Mouse (Mus musculus) erythroblast, adult 5-6 weeks (primary cell): Measurements from ENCODE around the gene Rragd. TPM values are rescaled to one million over a fixed set of nuclear protein-coding genes. Genes with fewer than 3 reads are reported as not detected.
"Not testable (repeated sequence)": the region's sequence is repeated elsewhere in the genome, so short reads cannot be mapped to it uniquely, and the experiment has no call there.

Experiments used
- ATAC-seq: replicated peaks from 2 replicates; pipeline ENCODE4 v1.8.0; 2016; ENCODE audit warnings: moderate number of reproducible peaks, mild to moderate bottlenecking, moderate TSS enrichment, inconsistent platforms; ENCODE audit not compliant: poor library complexity, low FRiP score, severe bottlenecking
- total RNA-seq, 2 experiments: library from RNA; stranded (forward) in 1 of 2; stranded (reverse) in 1 of 2; fragments of 150-400 nt in 1 of 2; fragments of 200-764, 138-1000 nt in 1 of 2; gene quantifications; 2 replicates each; pipeline versions ENCODE4 v1.2.3 to v1.2.4; 2015 to 2017; ENCODE audit warnings: low replicate concordance in 2 of 2

The Rragd gene
- total RNA-seq, 2 experiments from 2014 or later: 3.8 to 19.5 TPM

DNA sequence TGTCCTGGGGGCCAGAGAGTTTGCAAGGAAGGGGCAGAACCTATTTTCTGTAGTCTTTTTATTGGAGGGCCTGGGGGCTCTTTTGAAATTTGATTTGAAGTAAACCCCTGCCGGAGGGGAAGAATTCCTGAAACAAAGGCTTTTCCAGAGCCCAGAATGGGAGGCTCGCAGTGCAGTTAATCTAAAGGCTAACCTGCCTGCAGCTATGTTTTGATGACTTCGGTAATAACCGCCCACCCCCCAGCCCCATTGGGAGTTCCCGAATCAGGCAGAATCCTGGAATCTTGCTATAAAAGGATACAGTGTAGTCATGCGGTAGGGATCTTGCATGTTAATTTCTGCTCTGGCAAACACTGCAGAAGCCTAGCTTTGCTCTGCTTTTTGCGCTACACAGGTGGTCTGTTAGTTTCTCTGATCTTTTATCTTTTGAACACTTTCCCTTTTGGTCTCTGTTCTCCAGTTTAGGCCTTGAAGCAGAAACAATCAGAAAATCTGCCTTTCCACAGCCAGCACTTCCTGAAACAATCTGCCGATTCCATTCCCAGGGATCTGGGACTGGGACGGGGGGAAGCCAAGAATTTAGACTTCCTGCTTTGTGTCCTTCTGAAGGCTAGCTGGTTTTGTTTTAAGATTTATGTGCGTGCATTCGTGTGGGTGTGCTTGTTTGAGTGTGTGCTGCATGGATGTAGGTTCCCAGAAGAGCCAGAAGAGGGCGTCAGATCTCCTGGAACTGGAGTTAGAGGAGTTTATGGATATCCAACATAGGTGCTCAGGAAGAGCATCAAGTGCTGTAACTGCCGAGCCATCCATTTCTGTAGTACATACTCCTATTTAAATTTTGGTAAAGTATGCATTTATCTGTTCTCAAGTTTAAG is 2.2 kb downstream of the Rragd start:
- ATAC-seq: peak; percentile 34; the same call in 1 of the 2 replicates

DNA sequence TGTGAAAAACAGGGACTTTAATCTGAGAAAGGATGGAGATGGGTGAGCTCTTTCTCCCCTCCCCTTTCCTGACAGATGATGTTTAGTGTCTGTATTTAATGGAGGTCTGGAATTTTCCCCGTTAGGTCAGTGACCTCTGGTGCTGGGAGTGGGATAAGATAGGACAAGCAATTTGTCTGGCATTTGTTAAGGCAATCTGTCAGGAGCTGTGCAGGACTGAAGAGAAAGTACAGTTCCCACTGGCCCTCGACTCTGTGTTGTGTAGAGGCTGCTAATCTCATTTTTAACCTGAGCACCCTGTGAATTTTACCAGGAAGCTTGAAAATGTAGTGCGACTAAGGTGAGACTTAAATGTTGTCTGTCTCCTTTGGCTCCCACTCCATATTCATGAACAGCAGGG is 2.8 kb downstream of the Rragd start:
- ATAC-seq: no peak

DNA sequence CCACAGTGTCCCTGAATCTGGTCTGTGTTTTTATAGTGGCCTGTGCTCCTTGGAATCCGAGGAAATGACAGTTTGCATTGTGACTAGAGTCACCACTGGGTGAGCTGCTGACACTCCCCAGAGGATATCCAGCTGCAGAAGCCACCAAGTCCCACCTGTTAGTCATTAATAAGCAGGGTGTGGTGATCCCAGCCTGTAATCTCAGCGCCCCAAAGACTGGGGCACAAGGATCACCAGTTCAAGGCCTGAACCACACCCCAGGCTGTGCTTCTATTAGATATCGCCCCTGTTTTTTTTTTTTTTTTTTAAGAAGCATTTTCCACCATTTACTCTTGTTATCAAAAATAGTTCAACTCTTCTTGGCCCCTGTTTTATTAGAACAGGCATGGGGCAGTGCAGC is 4.2 kb downstream of the Rragd start:
- ATAC-seq: peak; percentile 95

DNA sequence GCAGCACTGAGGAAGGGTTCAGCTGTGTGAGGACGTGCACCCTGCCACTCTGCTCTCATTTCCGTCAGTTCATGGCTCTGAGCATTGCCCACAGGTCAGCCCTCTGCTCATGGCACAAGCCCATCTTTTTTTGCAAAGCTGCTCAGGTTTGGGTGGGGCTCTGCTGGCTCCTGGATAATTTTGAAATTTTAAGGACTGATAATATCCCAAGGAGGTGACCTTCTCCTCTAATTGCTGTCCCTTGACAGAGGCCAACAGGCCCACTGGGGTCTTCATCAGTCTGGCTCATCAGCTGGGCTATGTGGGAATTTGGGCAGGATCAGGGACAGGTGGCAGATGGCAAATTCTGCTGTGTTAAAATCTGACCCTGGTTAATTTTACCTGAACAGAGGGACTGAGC is 6.5 kb downstream of the Rragd start:
- no peak for ATAC-seq

DNA sequence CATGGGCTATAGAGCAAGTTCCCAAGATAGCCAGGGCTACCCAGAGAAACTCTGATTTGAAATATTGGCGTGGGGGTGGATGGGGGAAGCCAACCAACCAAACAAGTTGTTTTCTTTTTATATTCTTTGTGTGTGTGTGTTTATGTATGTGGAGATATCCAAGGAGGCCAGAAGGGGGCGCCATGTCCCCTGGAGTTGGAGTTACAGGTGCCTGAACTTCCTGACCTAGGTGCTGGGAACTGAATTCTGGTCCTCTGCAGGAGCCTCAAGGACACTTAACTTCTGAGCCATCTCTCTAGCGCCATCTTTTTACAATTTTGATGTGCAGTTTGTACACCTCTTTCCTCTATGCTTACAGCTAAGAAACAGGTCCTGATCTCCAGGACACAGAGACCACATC is 11.3 kb downstream of the Rragd start:
- ATAC-seq: no peak

DNA sequence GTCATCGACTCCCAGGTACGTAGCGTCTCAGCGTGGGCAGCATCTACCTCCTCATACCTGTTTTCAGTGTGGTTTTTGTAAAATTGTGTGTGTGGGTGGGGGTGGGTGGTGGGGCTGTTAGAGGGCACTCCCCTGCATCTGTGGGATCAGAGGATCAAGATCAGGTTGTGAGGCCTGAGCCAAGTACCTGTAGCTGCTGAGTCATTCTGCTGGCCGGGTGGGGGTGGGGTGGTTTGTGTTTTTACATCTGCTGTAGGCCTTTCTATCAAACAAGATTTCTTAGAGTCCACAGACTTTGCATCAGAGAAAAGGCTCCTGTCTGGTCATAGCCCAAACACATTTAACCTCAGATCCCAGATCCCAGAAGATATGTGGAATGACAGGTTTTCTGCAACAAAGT is 13.2 kb downstream of the Rragd start:
- no peak for ATAC-seq

DNA sequence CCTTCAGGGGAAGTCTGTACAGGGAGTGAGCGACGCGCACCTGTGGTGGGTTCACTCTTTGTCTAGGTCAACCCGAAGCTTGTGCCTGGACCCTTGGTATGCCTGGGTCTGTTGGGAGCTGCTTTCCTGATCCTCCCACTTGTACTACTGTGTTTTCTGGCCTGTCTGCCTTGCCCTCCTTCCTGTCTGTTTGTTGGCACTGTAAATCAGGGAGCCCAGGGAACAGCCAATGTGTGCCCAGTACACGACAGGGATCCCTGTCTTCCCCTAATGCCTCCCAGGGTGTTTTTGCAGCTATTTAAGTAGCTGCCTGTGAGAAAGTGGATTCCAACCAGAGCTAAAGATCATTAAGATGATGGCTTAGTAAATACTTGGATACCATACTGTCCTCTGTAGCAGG is 14.7 kb downstream of the Rragd start:
- no peak for ATAC-seq

DNA sequence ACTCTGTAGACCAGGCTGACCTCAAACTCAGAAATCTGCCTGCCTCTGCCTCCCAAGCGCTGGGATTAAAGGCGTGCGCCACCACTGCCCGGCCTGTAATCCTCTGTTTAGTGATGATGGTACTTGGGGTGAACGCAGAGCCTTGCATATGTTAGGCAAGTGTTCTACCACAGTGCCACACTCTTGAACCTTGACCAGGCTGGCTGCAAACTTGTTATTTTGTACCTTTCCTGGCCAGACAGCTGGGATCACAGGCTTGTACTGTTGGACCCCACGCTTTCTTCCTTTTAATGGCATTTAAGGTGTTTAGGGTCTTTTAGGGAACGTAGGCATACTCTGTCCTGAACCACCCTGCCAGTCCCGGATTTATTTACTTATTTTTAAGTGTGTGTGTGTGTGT is 16.2 kb downstream of the Rragd start:
- ATAC-seq: no peak

DNA sequence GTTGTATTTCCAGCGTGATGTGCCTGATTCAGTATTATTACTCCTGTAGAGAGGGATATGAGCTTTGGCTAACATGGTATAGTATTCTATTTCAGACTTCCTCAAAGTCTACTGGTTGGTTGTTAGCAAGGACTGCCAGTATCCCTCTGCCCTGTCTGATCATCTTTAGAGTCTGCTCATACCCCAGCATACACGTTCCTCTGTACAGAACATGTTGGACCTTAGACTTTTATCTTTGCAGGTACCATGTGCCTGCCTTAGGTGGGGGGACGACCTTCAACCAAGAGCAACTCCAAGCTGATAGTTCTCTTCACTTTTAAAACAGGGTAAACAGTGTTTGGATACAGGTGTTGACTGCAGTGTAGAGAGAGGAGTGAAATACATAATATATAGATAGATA is 19.2 kb downstream of the Rragd start:
- no peak for ATAC-seq

DNA sequence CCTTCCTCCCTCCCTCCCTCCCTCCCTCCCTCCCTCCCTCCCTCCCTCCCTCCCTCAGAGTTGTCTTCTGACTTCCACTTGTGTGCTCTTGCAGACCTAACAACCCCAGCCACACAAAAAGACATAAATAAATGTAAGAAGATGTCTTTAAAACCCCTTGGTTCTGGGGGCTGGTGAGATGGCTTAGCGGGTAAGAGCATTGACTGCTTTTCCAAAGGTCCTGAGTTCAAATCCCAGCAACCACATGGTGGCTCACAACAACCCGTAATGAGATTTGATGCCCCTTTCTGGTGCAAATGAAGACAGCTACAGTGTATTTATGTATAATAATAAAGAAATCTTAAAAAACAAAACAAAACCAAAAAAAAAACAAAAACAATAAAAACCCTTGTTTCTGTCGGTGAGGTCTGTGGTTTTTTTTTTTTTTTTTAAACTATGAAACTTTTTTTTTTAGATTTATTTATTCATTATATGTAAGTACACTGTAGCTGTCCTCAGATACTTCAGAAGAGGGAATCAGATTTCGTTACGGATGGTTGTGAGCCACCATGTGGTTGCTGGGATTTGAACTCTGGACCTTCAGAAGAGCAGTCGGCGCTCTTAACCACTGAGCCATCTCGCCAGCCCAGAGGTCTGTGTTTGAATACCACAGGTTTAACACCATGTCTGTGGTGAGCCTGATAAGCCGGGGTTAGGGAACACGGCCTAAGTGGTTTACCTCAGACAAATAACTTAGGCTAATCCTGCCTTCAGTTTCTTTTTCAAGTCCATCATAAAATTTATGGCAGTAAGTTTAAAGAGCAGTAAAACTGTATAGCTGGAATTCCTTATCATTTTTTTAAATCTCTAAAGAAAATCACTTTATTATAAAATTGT is 23.0 kb downstream of the Rragd start:
- ATAC-seq: not testable (repeated sequence)

DNA sequence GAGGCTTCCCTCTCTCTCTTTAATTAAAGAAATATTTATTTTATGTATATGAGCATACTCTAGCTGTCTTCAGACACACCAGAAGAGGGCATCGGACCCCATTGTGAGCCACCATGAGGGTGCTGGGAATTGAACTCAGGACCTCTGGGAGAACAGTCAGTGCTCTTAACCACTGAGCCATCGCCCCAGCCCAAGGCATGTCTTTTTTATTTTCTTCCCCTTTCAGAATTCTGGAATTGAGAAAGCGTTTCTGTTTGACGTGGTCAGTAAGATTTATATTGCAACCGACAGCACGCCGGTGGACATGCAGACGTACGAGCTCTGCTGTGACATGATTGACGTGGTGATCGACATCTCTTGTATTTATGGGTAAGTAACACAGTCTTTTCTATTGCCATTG is 24.0 kb downstream of the Rragd start:
- no peak for ATAC-seq

DNA sequence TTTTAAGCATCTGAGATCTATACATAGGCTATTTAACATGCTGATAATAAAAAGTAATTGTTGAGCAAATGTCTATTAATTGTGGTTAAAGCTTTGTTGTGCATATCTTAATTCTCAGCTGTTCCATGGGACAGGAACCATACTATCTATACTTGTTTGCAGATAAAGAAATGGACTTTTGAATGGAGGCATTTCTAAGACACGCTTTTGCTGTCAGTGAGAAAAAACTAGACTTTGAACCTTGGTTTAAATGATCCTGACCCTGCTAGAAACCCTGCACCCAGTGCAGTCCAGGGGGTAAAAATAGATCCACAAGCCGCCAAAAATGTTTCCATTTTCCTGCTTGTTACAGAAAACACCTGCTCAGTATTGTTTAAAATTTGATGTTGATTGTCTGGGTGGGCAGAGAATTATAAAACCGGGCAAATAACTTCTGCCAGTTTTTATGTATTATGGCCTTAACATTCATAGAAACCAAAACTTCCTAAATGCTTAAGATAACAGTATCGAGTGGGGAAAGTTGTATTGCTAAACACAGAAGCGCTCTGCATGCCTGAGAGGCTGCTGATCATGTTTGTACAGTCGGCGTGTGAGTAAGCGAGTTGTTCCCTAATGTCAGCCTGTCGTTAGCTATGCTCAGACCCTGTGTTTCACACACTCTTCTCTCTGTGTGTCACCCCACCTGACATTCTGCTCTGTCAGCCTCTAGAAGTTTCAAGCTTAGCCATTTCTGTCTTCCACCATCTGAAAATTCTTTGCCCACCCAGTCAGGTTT is 24.8 kb downstream of the Rragd start:
- ATAC-seq: no peak

DNA sequence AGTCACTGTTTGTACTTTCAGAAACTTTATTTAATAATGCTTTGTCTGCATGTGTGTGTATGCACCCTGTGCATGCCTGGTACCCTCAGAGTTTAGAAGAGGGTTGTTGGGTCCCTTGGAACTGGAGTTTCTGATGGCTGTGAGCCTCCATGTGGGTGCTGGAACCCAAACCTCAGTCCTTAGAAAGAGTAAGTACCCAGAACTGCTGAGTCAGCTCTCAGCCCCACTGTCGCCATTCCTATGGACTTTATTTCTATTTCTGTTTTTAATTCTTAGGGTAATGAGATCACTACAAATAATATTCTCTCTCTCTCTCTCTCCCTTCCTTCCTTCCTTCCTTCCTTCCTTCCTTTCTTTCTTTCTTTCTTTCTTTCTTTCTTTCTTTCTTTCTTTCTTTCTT is 27.2 kb downstream of the Rragd start:
- no peak for ATAC-seq

DNA sequence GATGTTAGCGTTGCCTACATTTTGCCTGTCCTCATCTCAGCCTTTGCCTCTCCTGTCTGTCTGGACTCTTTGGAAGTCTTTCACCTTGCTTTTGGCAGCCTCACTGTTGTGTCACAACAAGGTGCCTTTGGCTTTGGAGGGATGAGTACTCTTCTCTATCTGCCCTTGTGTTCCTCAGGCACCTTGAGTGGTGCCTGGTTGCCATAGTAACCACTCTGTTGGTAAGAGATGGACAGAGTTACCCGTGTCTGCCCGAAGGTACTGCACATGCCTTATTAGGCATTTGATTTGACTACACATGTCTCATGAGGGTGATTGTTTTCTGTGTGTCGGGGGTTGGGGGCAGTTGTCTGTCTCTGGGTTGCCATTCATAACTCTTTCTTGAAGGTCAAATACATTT is 29.6 kb downstream of the Rragd start:
- no peak for ATAC-seq

DNA sequence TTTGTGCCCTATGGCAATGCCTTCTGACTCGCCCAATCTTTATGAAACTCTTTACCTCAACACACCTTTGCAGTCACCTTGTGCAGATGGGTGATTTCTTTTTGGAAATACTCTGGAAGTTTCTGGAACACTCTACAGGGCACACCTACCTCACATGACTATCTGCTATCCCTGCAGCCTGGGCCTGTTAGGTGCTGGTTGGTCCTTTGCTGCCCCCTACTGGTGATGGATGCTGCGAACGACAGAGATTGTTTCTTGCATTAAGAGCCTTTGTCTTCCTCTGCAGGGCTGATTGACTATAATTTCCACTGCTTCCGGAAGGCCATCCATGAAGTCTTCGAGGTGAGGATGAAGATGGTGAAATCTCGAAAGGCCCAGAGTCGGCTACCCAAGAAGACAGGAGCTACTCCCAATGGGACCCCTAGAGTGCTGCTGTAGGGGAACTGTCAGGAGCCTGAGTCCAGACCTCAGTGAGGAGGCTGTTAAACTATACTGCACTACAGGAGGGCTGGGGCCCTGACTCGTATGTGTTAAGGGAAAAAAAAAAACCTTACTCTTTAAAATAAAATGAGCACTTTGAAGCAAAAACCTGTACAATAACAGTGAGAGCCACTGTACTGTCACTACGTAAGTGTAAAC is 35.6 kb downstream of the Rragd start:
- ATAC-seq: peak; percentile 93

DNA sequence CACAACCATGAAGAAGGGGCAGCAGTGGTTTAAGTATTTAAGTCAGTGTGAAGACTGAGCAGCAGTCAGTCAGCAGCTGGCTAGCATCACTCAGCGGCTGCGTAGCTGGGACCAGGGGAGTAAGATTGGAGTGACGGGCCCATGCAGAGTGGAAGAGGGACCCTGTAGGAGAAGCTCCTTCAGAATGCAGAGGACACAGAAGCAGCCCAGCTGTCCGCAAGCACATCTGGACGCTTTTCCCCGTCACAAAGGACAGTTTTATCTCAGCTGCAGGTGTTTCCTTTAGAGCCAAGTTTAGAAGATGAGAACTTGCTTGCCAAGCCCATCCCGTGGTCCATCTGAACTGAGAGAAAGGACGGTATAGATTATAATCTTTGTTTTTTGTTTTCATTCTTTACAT is 41.6 kb downstream of the Rragd start:
- ATAC-seq: no peak

DNA sequence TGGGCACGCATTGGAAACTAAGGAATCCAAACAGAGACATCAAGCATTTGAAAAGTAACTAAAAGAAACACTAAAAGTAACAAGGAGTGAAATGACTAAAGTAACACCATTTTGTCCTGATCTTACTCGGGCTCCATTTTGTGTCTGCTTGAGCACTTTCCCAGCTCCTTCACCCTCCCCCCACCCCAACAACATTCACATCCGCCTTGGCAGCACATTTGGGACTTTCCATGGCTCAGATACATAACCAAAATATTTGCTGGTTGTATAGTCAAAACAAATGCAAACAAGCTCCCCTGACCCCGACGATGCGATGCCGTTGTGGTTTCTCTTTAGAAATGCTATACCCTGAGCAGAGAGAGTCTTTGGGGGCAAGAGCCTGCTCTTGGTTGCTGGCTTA is 46.3 kb downstream of the Rragd start:
- no peak for ATAC-seq

DNA sequence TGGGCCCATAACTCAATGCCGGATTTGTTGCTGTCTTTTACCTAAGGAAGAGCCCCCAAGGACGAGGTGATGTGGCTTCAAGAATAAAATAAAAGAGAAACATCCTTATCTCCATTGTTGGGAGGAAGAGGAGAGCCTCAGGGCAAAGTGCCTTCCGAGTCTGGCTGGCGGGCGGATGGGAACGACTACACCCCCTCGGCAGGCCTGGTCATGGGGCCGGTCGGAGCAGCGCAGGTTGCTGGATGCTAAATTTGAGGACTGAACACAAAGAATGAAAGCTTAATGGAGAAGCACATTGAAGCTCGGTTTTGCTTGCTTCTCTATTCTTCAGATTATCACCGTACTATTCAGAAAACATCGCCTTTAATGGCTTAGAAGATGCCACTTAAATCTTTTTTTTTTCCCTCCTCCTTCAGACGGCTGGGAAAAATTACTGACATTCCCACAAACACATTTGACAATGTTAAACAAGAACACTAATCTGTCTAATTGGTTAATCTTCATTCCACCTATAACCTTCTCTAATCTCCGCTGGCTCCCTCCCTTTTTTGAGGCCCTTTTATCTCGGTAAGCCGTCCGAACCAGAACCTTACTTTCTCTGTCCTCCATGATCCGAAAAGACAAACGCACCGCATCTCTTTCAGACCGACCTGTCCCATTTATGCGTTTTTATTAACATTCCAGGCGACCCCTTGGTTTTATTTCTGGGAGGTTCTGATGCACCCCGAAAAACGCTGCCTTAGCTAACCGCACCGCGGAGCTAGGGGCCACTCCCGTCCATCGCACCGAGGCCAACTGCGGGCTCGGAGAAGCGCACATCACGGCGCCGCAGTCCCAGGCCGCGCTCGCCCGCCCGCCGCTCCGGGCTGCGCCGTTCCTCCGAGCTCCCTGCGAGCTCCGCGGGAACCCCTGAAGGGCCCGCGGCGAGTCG is 47.7 kb downstream of the Rragd start:
- peak; percentile 60 for ATAC-seq
